Mouse (Mus musculus) ES-Bruce4 (cell line): ENCODE results near the gene Noct. TPM values are rescaled to one million over a fixed set of nuclear protein-coding genes. Genes with fewer than 3 reads are reported as not detected.
A peak's percentile ranks its signal among the peaks of the same experiment; 100 is the strongest.

Experiments used
- H3K27ac ChIP-seq: 2 replicates; pipeline ENCODE4 v1.5.1; 2012; ENCODE audit warnings: low read length, inconsistent platforms; ENCODE audit not compliant: insufficient read depth
- H3K27me3 ChIP-seq: 2 replicates; pipeline ENCODE4 v1.6.1; 2012; ENCODE audit warnings: mild to moderate bottlenecking, low read length, inconsistent platforms; ENCODE audit not compliant: control insufficient read depth, poor library complexity, insufficient read depth, severe bottlenecking
- H3K36me3 ChIP-seq: 2 replicates; pipeline ENCODE4 v1.6.1; 2012; ENCODE audit warnings: inconsistent platforms, mild to moderate bottlenecking, low read length, moderate library complexity; ENCODE audit not compliant: control insufficient read depth, poor library complexity, insufficient read depth, severe bottlenecking
- H3K4me1 ChIP-seq: one replicate; pipeline ENCODE4 v1.8.1; 2011; ENCODE audit warnings: low read length; ENCODE audit not compliant: control insufficient read depth, insufficient read depth
- H3K4me3 ChIP-seq: 2 replicates; pipeline ENCODE4 v1.5.1; 2011; ENCODE audit warnings: low read depth, mild to moderate bottlenecking, low read length
- H3K9ac ChIP-seq: 2 replicates; pipeline ENCODE4 v1.6.1; 2012; ENCODE audit warnings: low read depth, mild to moderate bottlenecking, inconsistent platforms; ENCODE audit not compliant: poor library complexity, severe bottlenecking
- H3K9me3 ChIP-seq: replicated peaks from 2 replicates; pipeline ENCODE4 v1.6.1; 2012; ENCODE audit warnings: mild to moderate bottlenecking, low read length, inconsistent platforms; ENCODE audit not compliant: control insufficient read depth, poor library complexity, insufficient read depth, severe bottlenecking
- CTCF ChIP-seq: IDR thresholded peaks from one replicate; pipeline ENCODE4 v1.8.1; 2011; ENCODE audit warnings: low read depth, low read length
- EP300 ChIP-seq: IDR thresholded peaks from 2 replicates; pipeline ENCODE4 v1.6.1; 2011; ENCODE audit warnings: low read depth, low read length; ENCODE audit not compliant: insufficient read depth
- POLR2A ChIP-seq: IDR thresholded peaks from one replicate; pipeline ENCODE4 v1.8.1; 2011; ENCODE audit warnings: low read length; ENCODE audit not compliant: insufficient read depth
- polyA plus RNA-seq: library from polyadenylated mRNA; stranded (reverse); fragments of >200 nt; gene quantifications from 2 replicates; pipeline ENCODE4 v1.2.4, GENCODE M21; 2011; ENCODE audit warnings: low read depth; ENCODE audit not compliant: missing spikeins, insufficient read depth, insufficient read length

The Noct gene
- polyA plus RNA-seq, 1 experiment = 33.7 TPM

DNA sequence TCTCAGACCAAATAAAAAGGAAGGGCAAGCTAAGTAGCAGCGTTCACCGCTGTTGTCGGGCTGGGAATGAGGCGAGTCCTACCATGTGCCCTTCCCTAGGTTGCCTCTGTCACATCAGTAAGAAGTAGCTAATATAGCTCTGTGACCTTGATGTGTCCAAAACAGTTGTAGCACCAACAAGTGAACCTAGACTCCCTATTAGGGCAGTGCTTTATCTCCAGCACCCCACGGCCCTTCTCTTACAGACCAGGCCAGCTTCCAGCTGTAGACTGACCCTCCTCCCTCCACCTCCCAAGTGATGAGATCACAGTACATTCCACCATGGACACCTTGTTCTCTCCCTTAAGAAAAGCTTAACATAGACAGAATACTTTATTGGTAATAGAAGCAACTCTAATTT is 33.8 kb downstream of the Noct start:
- no peak overlapping the region for H3K9ac ChIP-seq
- no peaks in the 10 kb centered on the region for H3K4me1 ChIP-seq
- H3K9me3 ChIP-seq = no peaks in the 10 kb centered on the region
- H3K27ac ChIP-seq = no peak overlapping the region
- no peak overlapping the region for H3K4me3 ChIP-seq
- H3K36me3 ChIP-seq = peaks cover 42% of the 10 kb centered on the region
- TF ChIP-seq CTCF = no peak
- no peak for TF ChIP-seq POLR2A
- TF ChIP-seq EP300 = no peak
- no peaks in the 10 kb centered on the region for H3K27me3 ChIP-seq

- no peak overlapping the region for H3K9ac ChIP-seq
- H3K4me3 ChIP-seq = no peak overlapping the region
- peaks cover 18% of the 10 kb centered on the region for H3K9me3 ChIP-seq
- H3K27me3 ChIP-seq = no peaks in the 10 kb centered on the region; the same call in 1 of the 2 replicates
- H3K36me3 ChIP-seq = peaks cover 36% of the 10 kb centered on the region
- TF ChIP-seq EP300 (no peak), CTCF (no peak), POLR2A (no peak)
- no peaks in the 10 kb centered on the region for H3K4me1 ChIP-seq
- no peak overlapping the region for H3K27ac ChIP-seq
Observed at GRCm38 (mm10) chr3:51262942-51263341, 38.7 kb downstream of the Noct start.

DNA sequence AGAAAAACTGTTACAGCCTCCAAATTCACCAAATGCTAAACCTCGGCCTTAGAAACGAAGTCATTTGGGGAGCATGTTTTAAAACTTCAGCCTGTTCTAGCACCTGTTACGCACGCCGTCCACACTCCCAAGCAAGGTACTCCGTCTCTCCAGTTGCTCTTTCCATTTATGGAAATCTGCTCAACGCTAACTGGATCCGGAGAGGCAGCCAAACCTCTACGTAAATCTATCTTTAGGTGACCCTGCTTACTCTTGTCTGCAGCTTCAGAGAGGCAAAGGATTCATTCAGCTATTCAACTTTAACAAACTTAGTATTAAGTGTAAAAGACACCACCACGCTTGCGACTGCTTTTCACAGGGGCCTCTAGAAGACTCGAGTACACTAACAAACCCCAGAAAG is 44.2 kb downstream of the Noct start:
- H3K4me1 ChIP-seq = no peaks in the 10 kb centered on the region
- no peak overlapping the region for H3K4me3 ChIP-seq
- peaks cover 18% of the 10 kb centered on the region for H3K9me3 ChIP-seq
- no peak overlapping the region for H3K27ac ChIP-seq
- peaks cover 18% of the 10 kb centered on the region for H3K36me3 ChIP-seq
- H3K27me3 ChIP-seq = no peaks in the 10 kb centered on the region; the same call in 1 of the 2 replicates
- no peak overlapping the region for H3K9ac ChIP-seq
- no peak for TF ChIP-seq POLR2A
- TF ChIP-seq EP300 = no peak
- TF ChIP-seq CTCF = no peak

DNA sequence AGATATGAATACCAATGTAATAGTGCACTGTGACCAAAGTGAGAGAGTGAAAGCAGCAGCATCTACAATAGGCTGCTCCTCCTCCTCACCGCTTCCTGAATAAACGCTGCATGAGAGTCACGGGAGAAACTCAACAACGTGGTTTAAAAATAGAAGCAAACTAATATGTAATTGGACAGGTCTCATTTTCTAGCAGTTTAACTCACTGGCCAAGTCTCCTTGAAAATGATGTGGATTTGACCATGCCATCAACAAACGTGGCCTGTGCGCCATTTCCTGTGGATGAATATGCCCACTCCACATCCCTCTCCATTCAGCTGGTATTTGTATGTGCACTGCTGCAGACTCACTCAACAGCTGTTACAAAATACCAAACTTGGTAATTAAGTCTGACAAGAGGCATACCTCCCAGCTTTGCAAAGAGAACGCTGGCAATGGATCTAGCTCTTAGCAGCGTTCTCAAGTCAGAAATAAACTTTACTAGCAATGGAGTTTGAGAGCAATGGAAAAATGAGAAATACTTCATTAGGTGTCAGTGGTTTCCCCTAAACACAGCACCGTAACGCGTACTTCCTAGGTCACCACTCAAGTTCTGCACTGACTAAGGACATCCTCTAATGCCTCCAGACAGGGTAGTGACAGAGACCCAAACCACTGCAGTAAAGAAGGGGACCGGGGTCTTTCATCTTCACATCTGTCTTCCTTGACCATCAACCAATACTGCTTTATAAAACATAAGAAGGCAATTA is 46.0 kb downstream of the Noct start:
- Histone ChIP-seq H3K36me3 (peaks cover under 1% of the 10 kb centered on the region; the same call in 1 of the 2 replicates), H3K27ac (no peak overlapping the region), H3K4me3 (no peak overlapping the region), H3K9ac (no peak overlapping the region), H3K9me3 (peaks cover under 1% of the 10 kb centered on the region), H3K4me1 (no peaks in the 10 kb centered on the region), H3K27me3 (no peaks in the 10 kb centered on the region; the same call in 1 of the 2 replicates)
- no peak for TF ChIP-seq CTCF
- TF ChIP-seq POLR2A = no peak
- no peak for TF ChIP-seq EP300

DNA sequence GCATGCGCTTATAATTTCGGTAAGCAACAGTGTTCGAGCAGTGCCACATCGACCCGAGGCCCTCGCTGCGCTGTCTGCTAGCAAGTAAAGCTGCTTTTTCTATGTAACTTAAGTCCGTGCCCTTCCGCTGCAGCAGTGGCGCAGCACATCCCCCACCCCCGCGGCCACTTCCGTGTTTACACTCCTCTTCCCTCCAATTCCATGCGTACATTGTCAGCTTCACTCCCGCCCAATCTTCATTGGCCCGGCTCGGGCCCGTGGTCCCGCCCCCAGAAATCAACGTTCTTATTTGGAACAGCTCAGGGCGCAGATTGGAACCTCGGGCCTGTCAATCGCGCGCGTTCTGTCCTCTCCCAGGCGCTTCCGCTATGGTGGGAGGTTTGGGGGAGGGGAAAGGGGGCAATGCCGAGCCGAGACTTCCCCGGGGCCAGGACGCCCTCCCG is 51.7 kb downstream of the Noct start:
- Histone ChIP-seq H3K9ac (peak overlapping the region; percentile 99), H3K4me1 (no peaks in the 10 kb centered on the region), H3K27me3 (no peaks in the 10 kb centered on the region), H3K27ac (peak overlapping the region; percentile 18; the same call in 1 of the 2 replicates), H3K9me3 (no peaks in the 10 kb centered on the region), H3K36me3 (no peaks in the 10 kb centered on the region), H3K4me3 (peak overlapping the region; percentile 94)
- TF ChIP-seq CTCF (no peak), POLR2A (no peak), EP300 (no peak)

DNA sequence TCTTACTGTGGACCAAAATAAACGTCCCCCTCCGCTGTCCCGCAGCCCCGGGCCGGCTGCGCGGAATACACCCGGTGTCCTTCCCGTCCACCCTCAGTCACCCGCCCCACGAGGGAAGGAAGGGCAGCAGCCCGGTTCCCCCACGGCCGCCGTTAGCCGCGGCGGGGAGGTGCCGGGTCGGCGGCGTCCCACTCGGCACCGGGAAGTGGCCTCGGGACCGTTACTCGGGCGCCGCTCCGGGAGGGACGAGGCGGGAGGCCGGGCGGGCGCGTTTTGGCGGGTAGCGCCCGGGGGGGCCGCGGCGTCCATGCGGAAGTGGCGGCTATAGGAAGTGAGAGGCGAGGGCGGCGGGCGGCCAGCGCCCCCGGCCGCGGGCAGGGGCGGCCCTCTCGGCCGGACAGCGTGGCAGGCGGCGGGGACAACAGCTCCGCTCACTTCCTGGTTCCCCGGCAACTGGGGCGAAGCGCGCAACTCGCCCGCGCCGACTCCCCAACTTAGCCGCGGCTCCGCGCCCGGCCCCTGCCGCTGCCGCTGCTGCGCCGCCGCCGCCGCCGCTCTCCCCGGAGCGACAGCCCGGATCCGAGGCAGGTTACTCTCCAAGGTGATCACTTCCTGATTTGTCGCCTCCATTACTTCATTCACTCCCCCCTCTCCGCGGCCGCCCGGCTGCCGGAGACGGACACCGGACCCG is 52.3 kb downstream of the Noct start:
- TF ChIP-seq EP300 = no peak
- TF ChIP-seq CTCF = no peak
- no peak for TF ChIP-seq POLR2A
- H3K9ac ChIP-seq = peak overlapping the region; percentile 99
- H3K4me1 ChIP-seq = no peaks in the 10 kb centered on the region
- no peaks in the 10 kb centered on the region for H3K9me3 ChIP-seq
- no peaks in the 10 kb centered on the region for H3K27me3 ChIP-seq
- peak overlapping the region; percentile 91 for H3K27ac ChIP-seq
- no peaks in the 10 kb centered on the region for H3K36me3 ChIP-seq
- peak overlapping the region; percentile 94 for H3K4me3 ChIP-seq
